Mouse (Mus musculus) CH12.LX (cell line): ENCODE measurements at regions not wholly inside any gene's neighbourhood (a gene's known extent, or its start where the extent isn't known, plus 50 kb on each side); places are given as distances from the start of the nearest gene placed in this dataset.

Experiments
- CHD1 ChIP-seq: IDR thresholded peaks from 2 replicates; pipeline ENCODE4 v1.6.1; 2012; ENCODE audit warnings: low read depth, low read length, improper control_type of control experiment, inconsistent platforms
- CTCF ChIP-seq, 2 experiments: IDR thresholded peaks in 1 of 2; conservative IDR thresholded peaks in 1 of 2; 2 replicates each; pipeline ENCODE4 v1.5.1; 2011 to 2012; ENCODE audit warnings: low read depth in 2 of 2, low read length in 2 of 2, improper control_type of control experiment in 1 of 2, inconsistent platforms in 1 of 2, mild to moderate bottlenecking in 1 of 2, moderate library complexity in 1 of 2
- EP300 ChIP-seq: IDR thresholded peaks from 2 replicates; pipeline ENCODE4 v1.6.1; 2011; ENCODE audit warnings: low read length, improper control_type of control experiment
- ETS1 ChIP-seq: conservative IDR thresholded peaks from 2 replicates; pipeline ENCODE4 v1.6.1; 2012; ENCODE audit warnings: low read depth, mild to moderate bottlenecking, inconsistent platforms, low read length, improper control_type of control experiment, moderate library complexity
- GABPA ChIP-seq: IDR thresholded peaks from 2 replicates; pipeline ENCODE4 v1.6.1; 2012; ENCODE audit warnings: low read depth, low read length, improper control_type of control experiment, inconsistent platforms; ENCODE audit not compliant: insufficient replicate concordance
- MAZ ChIP-seq: IDR thresholded peaks from 2 replicates; pipeline ENCODE4 v1.6.1; 2012; ENCODE audit warnings: low read depth, mild to moderate bottlenecking, inconsistent platforms, low read length, improper control_type of control experiment, moderate library complexity
- MEF2A ChIP-seq: IDR thresholded peaks from 2 replicates; pipeline ENCODE4 v1.6.1; 2014; ENCODE audit warnings: low read depth, mild to moderate bottlenecking, inconsistent platforms, low read length, improper control_type of control experiment, borderline replicate concordance
- POLR2A ChIP-seq: IDR thresholded peaks from 2 replicates; pipeline ENCODE4 v1.6.1; 2011; ENCODE audit warnings: low read depth, mild to moderate bottlenecking, improper control_type of control experiment, low read length
- TBP ChIP-seq: conservative IDR thresholded peaks from 2 replicates; pipeline ENCODE4 v1.6.1; 2011; ENCODE audit warnings: low read depth, low read length, improper control_type of control experiment
- TCF12 ChIP-seq: IDR thresholded peaks from 2 replicates; pipeline ENCODE4 v1.6.1; 2014; ENCODE audit warnings: low read depth, mild to moderate bottlenecking, inconsistent platforms, low read length, improper control_type of control experiment
- ZKSCAN1 ChIP-seq: IDR thresholded peaks from 2 replicates; pipeline ENCODE4 v1.6.1; 2012; ENCODE audit warnings: low read depth, inconsistent platforms, low read length, improper control_type of control experiment, borderline replicate concordance

DNA sequence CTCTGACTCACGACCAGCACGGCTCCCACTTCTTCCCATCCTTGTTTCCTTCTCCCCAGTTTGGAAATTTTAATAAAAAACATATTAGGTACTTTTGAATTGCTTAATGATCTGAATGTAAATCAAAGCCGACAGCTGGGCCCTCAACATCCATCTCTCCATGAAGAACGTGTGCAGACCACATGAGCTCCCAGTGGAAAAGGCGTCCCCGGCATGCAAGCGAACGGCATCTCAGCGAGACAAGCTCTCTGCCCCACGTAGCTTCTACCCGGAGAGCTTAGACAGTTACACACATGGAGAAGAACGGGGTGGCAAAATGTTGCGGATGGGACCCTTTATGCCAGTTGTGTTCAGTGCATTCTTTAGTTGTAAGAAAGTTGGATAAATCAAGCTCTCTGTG, 109.6 kb upstream of the Lef1 start:
- TF ChIP-seq ETS1 = no peak
- TF ChIP-seq POLR2A = no peak
- TF ChIP-seq CTCF (conservative IDR thresholded peaks at IDR 0.05 in 1 of 2, IDR thresholded peaks at IDR 0.05 in 1 of 2; ENCODE audit: low read depth in 2 of 2, low read length in 2 of 2) = no peak
- TF ChIP-seq MEF2A = no peak
- TF ChIP-seq ZKSCAN1 = no peak
- TF ChIP-seq EP300 = no peak
- no peak for TF ChIP-seq TBP
- TF ChIP-seq MAZ = no peak
- no peak for TF ChIP-seq TCF12
- TF ChIP-seq CHD1 = no peak
- TF ChIP-seq GABPA = no peak
